Mouse (Mus musculus) neural tube, embryonic 11.5 days (tissue): ENCODE data around the gene 6030408B16Rik. TPM values are rescaled to one million over a fixed set of nuclear protein-coding genes. Genes with fewer than 3 reads are reported as not detected.
A peak's percentile ranks its signal among the peaks of the same experiment; 100 is the strongest.

ENCODE experiments used
- ATAC-seq: fragments of 200-750 bp; cut with Nextera tagmentation; 2 replicates; pipeline ENCODE4 v1.8.0; 2017; ENCODE audit warnings: moderate number of reproducible peaks, mild to moderate bottlenecking, moderate TSS enrichment, moderate library complexity; ENCODE audit not compliant: insufficient read depth, low FRiP score, low TSS enrichment
- DNase-seq: peaks from one replicate; pipeline ENCODE4 v3.0.0-alpha.2; 2015; ENCODE audit warnings: low spot score
- H3K27ac ChIP-seq: fragments of 300-500 bp; sonication (generic); 2 replicates; pipeline ENCODE4 v1.5.1; 2014; ENCODE audit warnings: low read depth, mild to moderate bottlenecking, low read length
- H3K27me3 ChIP-seq: fragments of 300-500 bp; sonication (generic); 2 replicates; pipeline ENCODE4 v1.6.1; 2014; ENCODE audit warnings: mild to moderate bottlenecking, low read length, mixed read lengths; ENCODE audit not compliant: control insufficient read depth, insufficient read depth
- H3K36me3 ChIP-seq: fragments of 300-500 bp; sonication (generic); 2 replicates; pipeline ENCODE4 v1.6.1; 2014; ENCODE audit warnings: mild to moderate bottlenecking, low read length, moderate library complexity, mixed read lengths; ENCODE audit not compliant: control insufficient read depth, insufficient read depth
- H3K4me1 ChIP-seq: fragments of 300-500 bp; sonication (generic); 2 replicates; pipeline ENCODE4 v1.6.1; 2014; ENCODE audit warnings: low read length, mixed read lengths; ENCODE audit not compliant: control insufficient read depth, insufficient read depth
- H3K4me2 ChIP-seq: fragments of 300-500 bp; sonication (generic); 2 replicates; pipeline ENCODE4 v1.6.1; 2014; ENCODE audit warnings: low read depth, mild to moderate bottlenecking, moderate library complexity
- H3K4me3 ChIP-seq: fragments of 300-500 bp; sonication (generic); 2 replicates; pipeline ENCODE4 v1.5.1; 2014; ENCODE audit warnings: low read depth, low read length
- H3K9ac ChIP-seq: fragments of 300-500 bp; sonication (generic); 2 replicates; pipeline ENCODE4 v1.6.1; 2014; ENCODE audit warnings: mild to moderate bottlenecking, low read length
- H3K9me3 ChIP-seq: fragments of 300-500 bp; sonication (generic); 2 replicates; pipeline ENCODE4 v1.6.1; 2016; ENCODE audit warnings: low read length; ENCODE audit not compliant: control insufficient read depth
- WGBS: fragments of 180-500 bp; shearing (Covaris S2); extraction: QIAGEN DNeasy Blood & Tissue Kit; methylation state at CpG from one replicate; pipeline ENCODE4 v1.1.7; 2014; 5-methylcytosine and 5-hydroxymethylcytosine counted together
- polyA plus RNA-seq: library from polyadenylated mRNA; unstranded; fragments of >200 nt; fragmentation: Nextera tagmentation; extraction: Ambion mirVana; gene quantifications from 2 replicates; pipeline ENCODE4 v1.2.1, GENCODE M21; 2014

The 6030408B16Rik gene
- polyA plus RNA-seq, 1 experiment from 2014 or later: 0.33 TPM

DNA sequence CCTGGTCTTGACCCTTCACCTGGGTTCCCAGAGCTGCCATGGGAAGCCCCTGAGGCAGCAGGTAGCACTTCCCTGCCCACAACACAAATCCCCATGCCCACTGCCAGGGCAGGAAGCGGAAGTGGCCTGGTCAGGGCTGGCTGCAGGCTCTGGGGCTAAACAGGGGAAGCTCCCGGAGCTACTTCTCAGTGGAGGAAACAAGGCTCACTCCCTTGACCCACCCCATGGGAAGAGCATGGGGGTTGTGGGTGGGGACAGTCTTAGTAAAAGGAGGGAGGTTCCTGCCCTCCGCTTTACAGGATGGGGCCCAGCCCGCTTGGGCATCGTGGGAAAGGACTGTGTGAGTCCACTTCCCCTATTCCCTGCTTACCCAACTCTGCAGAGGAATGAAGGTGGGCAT lies 30.5 kb upstream of the 6030408B16Rik start:
- WGBS: 79% methylated on average over 5 of the region's 5 CpGs
- no peak overlapping the region for H3K4me3 ChIP-seq
- H3K4me1 ChIP-seq: peaks cover 9% of the 10 kb centered on the region
- no peak overlapping the region for H3K9ac ChIP-seq
- H3K27ac ChIP-seq: no peak overlapping the region
- no peaks in the 10 kb centered on the region for H3K9me3 ChIP-seq
- H3K4me2 ChIP-seq: no peak overlapping the region
- no peak for DNase-seq
- ATAC-seq: no peak
- H3K27me3 ChIP-seq: peaks cover 12% of the 10 kb centered on the region
- H3K36me3 ChIP-seq: no peaks in the 10 kb centered on the region

DNA sequence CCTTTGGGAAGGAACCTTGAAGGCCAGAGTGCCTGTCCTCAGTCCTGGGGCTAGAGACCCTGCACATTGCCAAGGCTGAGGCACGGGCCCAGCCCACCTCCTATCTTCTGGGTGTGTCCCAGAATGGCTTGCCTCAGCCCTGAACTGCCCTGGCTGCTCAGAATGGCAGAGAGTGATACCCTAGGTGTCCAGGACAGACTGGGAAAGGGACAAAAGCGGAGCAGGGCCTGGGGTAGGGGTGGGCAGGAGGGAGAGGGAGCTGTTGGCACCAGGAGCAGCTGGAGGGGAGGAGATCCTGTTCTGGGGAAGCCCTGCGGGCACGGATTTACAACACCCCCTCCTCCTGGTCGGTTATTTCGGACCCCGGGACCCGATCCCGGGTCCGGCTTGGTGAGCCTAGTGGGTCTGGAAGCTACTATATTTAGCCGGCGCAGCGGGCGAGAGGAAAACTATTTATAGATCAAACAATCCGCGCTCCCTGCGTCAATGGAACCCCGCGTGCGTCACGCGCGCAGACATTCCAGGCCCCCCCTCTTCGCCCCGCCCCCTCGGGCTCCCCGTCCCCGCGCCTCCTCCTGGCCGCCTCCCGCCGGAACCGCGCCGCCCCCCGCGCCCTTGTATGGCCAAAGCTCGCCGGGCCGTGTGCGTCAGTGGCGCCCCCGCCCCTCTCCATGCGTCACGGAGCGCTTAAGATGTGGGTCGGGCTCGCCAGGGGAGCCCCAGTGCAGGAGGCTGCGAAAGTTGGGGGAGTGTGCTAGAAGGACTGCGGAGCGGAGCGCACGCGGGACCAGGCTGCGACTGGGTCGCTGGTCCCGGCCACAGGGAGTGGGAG lies 26.7 kb upstream of the 6030408B16Rik start:
- H3K4me3 ChIP-seq: peak overlapping the region; percentile 38
- H3K27ac ChIP-seq: no peak overlapping the region
- DNase-seq: peak; percentile 82
- no peaks in the 10 kb centered on the region for H3K9me3 ChIP-seq
- peak overlapping the region; percentile 64 for H3K4me2 ChIP-seq
- peaks cover 17% of the 10 kb centered on the region for H3K27me3 ChIP-seq
- H3K4me1 ChIP-seq: peaks cover 9% of the 10 kb centered on the region
- H3K9ac ChIP-seq: peak overlapping the region; percentile 39; the same call in 1 of the 2 replicates
- 1% methylated on average over 54 of the region's 57 CpGs for WGBS
- peak; percentile 38; the same call in 1 of the 2 replicates for ATAC-seq
- H3K36me3 ChIP-seq: no peaks in the 10 kb centered on the region; the same call in 1 of the 2 replicates

DNA sequence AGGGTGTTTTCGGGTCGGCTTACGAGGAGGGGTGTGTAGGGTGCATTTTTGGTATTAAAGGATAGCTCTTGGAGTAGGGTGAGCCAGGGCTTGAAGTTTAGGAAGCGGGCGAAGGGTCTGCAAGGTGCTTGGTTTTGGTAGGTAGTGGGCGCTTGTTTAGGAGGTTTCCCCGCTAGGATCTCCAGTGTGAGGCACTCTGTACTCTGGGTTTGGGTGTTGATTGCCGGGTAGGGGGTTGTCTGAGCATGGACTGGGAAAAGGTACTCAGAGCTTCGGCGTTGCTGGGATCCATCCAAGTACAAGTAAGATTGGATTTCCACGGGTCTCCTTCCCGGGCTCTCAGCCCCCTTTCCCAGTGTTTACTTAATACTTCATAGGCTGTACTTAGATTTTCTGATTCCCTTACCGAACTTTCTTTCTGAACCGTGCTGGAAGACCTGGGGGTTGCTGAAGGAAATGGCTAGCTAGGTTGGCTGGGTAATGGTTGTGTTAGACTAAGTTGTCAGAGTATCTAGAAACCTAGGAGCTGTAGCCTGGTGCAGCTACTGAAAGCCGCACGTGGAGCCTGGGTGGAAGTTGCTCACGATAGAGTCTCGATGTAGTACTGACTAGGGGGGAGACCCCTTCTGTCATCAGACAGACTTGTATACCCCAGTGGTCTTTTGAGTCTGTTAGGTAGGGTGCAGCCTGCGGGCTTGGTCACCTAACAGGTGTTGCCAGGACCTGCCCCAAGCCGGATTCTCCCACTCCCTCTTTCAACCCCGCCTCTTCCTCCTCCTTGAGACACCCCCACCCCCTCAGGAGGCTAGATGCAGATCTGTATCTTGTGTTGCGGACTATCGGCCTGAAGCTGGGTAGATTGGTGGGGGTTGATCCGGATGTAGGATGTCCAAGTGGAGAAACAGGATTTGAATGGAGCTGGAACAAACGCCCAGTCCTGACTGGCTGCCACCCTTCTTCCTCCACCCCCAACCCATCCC lies 25.7 kb upstream of the 6030408B16Rik start:
- Histone ChIP-seq H3K9me3 (no peaks in the 10 kb centered on the region), H3K27ac (no peak overlapping the region), H3K9ac (no peak overlapping the region), H3K36me3 (peaks cover under 1% of the 10 kb centered on the region; the same call in 1 of the 2 replicates), H3K27me3 (peaks cover 17% of the 10 kb centered on the region), H3K4me1 (peaks cover 9% of the 10 kb centered on the region), H3K4me2 (peak overlapping the region; percentile 64), H3K4me3 (peak overlapping the region; percentile 38)
- 4% methylated on average over 25 of the region's 25 CpGs for WGBS
- DNase-seq (no peak), ATAC-seq (no peak)

DNA sequence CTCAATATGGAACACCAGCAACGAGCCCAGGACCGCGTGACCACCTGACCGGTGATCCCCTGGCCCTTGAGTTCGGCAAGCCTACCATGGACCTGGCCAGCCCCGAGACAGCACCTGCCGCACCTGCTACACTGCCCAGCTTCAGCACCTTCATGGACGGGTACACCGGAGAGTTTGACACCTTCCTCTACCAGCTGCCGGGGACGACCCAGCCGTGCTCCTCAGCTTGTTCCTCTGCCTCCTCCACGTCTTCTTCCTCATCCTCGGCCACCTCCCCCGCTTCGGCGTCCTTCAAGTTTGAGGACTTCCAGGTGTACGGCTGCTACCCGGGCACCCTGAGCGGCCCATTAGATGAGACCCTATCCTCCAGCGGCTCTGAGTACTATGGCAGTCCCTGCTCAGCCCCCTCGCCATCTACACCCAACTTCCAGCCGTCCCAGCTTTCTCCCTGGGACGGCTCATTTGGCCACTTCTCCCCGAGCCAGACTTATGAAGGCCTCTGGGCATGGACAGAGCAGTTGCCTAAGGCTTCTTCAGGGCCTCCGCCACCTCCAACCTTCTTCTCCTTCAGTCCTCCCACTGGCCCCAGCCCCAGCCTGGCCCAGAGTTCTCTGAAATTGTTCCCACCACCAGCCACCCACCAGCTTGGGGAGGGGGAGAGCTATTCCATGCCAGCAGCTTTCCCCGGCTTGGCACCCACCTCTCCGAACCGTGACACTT lies 22.8 kb upstream of the 6030408B16Rik start:
- no peak overlapping the region for H3K4me2 ChIP-seq
- peaks cover 2% of the 10 kb centered on the region; the same call in 1 of the 2 replicates for H3K36me3 ChIP-seq
- no peak for ATAC-seq
- no peak overlapping the region for H3K4me3 ChIP-seq
- H3K4me1 ChIP-seq: peaks cover 9% of the 10 kb centered on the region
- H3K27ac ChIP-seq: no peak overlapping the region
- DNase-seq: no peak
- peaks cover 17% of the 10 kb centered on the region for H3K27me3 ChIP-seq
- no peaks in the 10 kb centered on the region for H3K9me3 ChIP-seq
- H3K9ac ChIP-seq: no peak overlapping the region
- 92% methylated on average over 29 of the region's 29 CpGs for WGBS

DNA sequence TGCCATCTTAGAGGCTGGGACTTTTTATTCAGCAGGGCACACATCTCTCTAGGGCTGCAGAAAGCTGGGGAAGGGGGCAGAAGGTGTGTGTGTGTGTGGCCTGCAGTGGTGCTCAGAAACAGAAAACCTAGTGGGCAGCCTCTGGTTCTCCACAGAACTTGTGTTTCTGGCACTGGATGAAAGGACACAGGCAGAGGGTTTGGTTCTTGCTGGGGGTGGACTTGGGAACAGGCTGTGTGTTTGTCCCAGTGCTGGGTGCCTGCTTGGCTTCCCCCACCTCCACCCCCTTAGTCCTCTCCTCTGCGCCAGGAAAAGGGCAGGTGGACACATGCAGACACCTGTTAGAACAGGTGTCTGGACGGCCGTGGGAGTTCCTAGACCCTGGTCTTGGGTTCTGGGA lies 21.9 kb upstream of the 6030408B16Rik start:
- Histone ChIP-seq H3K9ac (no peak overlapping the region), H3K36me3 (peaks cover 2% of the 10 kb centered on the region; the same call in 1 of the 2 replicates), H3K27ac (no peak overlapping the region), H3K4me3 (no peak overlapping the region), H3K4me1 (peaks cover 4% of the 10 kb centered on the region), H3K27me3 (peaks cover 15% of the 10 kb centered on the region), H3K4me2 (no peak overlapping the region), H3K9me3 (no peaks in the 10 kb centered on the region)
- WGBS: 63% methylated on average over 3 of the region's 3 CpGs
- DNase-seq (no peak), ATAC-seq (no peak)

DNA sequence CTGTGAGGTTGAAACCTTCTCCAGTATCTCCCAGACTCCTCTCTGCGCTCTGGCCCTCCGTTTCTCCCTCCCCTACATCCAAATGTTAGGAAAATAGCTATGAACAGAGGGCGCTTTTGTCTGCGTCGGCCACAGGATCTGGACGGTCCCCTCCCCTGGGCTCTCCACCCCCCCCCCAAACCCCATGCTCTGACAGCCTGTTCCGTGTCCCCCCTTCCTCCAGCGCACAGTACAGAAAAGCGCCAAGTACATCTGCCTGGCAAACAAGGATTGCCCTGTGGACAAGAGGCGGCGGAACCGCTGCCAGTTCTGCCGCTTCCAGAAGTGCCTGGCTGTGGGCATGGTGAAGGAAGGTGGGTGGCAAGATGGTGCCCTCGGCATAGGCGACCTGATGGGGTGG lies 21.5 kb upstream of the 6030408B16Rik start:
- DNase-seq (no peak), ATAC-seq (no peak)
- H3K4me1 ChIP-seq: 0 out of 2 replicates have a peak, but pooled peaks cover 2% of the 10 kb centered on the region
- WGBS: 85% methylated on average over 15 of the region's 15 CpGs
- peaks cover 2% of the 10 kb centered on the region; the same call in 1 of the 2 replicates for H3K36me3 ChIP-seq
- no peaks in the 10 kb centered on the region for H3K9me3 ChIP-seq
- H3K27me3 ChIP-seq: peaks cover 12% of the 10 kb centered on the region
- H3K4me3 ChIP-seq: no peak overlapping the region
- no peak overlapping the region for H3K9ac ChIP-seq
- no peak overlapping the region for H3K27ac ChIP-seq
- no peak overlapping the region for H3K4me2 ChIP-seq

DNA sequence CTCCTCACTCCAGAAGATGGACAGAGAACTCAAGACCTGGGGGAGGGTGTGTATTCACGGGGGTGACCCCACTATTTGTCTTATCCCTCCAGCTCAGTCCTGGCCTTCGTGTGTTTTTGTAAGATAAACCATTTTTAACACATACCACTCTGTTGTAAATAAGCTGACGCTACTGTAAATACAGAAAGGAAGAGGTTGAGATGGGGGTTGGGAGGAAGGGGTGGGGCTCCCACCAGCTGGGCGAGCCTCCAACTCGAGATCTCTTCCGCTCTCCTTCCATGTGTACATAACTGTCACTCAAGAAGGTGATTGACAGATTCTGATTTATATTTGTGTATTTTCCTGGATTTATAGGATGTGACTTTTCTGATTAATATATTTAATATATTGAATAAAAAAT lies 18.6 kb upstream of the 6030408B16Rik start:
- Histone ChIP-seq H3K27ac (no peak overlapping the region), H3K27me3 (no peaks in the 10 kb centered on the region), H3K9ac (no peak overlapping the region), H3K4me1 (peaks cover 2% of the 10 kb centered on the region; the same call in 1 of the 2 replicates), H3K4me2 (no peak overlapping the region), H3K4me3 (no peak overlapping the region), H3K36me3 (peaks cover 2% of the 10 kb centered on the region; the same call in 1 of the 2 replicates), H3K9me3 (no peaks in the 10 kb centered on the region)
- ATAC-seq: no peak
- 80% methylated on average over 6 of the region's 6 CpGs for WGBS
- DNase-seq: no peak

DNA sequence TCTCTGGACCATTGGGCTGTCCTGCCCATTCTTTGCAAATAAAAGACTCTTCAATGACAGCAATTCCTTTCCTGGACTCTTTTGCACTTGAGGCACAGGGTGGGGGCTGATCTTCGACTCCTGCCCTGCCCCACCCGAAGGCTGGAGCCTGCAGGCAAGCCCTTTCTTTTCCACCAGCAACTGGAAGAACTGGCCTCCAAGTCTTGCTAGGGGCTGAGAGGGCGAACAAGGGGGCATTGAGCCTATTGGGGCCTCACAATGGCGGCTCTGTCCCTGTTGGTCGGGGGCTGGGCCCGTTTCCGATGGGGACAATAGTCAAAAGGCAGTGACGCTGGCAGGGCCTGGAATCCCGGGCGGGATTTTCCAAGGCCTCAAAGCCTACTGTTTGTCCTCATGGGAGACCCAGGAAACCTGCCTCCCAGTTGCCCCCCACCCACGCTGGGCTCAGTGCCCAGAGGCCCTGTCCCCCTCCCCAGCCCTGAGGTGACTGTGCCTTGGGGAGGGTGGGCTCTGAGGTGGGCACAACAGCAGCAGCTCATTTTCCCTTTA lies 15.6 kb upstream of the 6030408B16Rik start:
- Histone ChIP-seq H3K4me3 (no peak overlapping the region), H3K4me2 (no peak overlapping the region), H3K27me3 (no peaks in the 10 kb centered on the region), H3K36me3 (peaks cover 1% of the 10 kb centered on the region; the same call in 1 of the 2 replicates), H3K9ac (no peak overlapping the region; the same call in 1 of the 2 replicates), H3K27ac (peak overlapping the region; percentile 77), H3K4me1 (peaks cover 2% of the 10 kb centered on the region; the same call in 1 of the 2 replicates), H3K9me3 (no peaks in the 10 kb centered on the region)
- 40% methylated on average over 11 of the region's 11 CpGs for WGBS
- peak; percentile 55 for DNase-seq
- peak; percentile 38; the same call in 1 of the 2 replicates for ATAC-seq
